Mouse (Mus musculus) heart, embryonic 15.5 days (tissue): ENCODE results near the gene Phf21b. TPM values are rescaled to one million over a fixed set of nuclear protein-coding genes. Genes with fewer than 3 reads are reported as not detected.
A peak's percentile ranks its signal among the peaks of the same experiment; 100 is the strongest.
"Not testable (repeated sequence)": the region's sequence is repeated elsewhere in the genome, so short reads cannot be mapped to it uniquely, and the experiment has no call there.

Experiments
- ATAC-seq: fragments of 200-750 bp; cut with Nextera tagmentation; replicated peaks from 2 replicates; pipeline ENCODE4 v1.8.0; 2017; ENCODE audit warnings: low read depth, moderate TSS enrichment; ENCODE audit not compliant: insufficient number of reproducible peaks, insufficient read depth, low FRiP score
- H3K27ac ChIP-seq: fragments of 300-500 bp; sonication (generic); 2 replicates; pipeline ENCODE4 v1.5.1; 2015; ENCODE audit warnings: mild to moderate bottlenecking, inconsistent platforms
- H3K27me3 ChIP-seq: fragments of 300-500 bp; sonication (generic); 2 replicates; pipeline ENCODE4 v1.6.1; 2015; ENCODE audit warnings: inconsistent platforms
- H3K36me3 ChIP-seq: fragments of 300-500 bp; sonication (generic); 2 replicates; pipeline ENCODE4 v1.6.1; 2015; ENCODE audit warnings: mild to moderate bottlenecking, inconsistent platforms
- H3K4me1 ChIP-seq: fragments of 300-500 bp; sonication (generic); replicated peaks from 2 replicates; pipeline ENCODE4 v1.6.1; 2015; ENCODE audit warnings: inconsistent platforms
- H3K4me2 ChIP-seq: fragments of 300-500 bp; sonication (generic); 2 replicates; pipeline ENCODE4 v1.6.1; 2015; ENCODE audit warnings: inconsistent platforms, mild to moderate bottlenecking, moderate library complexity
- H3K4me3 ChIP-seq: fragments of 300-500 bp; sonication (generic); 2 replicates; pipeline ENCODE4 v1.5.1; 2015; ENCODE audit warnings: mild to moderate bottlenecking, inconsistent platforms
- H3K9ac ChIP-seq: fragments of 300-500 bp; sonication (generic); 2 replicates; pipeline ENCODE4 v1.6.1; 2015; ENCODE audit warnings: mild to moderate bottlenecking, inconsistent platforms
- H3K9me3 ChIP-seq: fragments of 300-500 bp; sonication (generic); replicated peaks from 2 replicates; pipeline ENCODE4 v1.6.1; 2016; ENCODE audit warnings: inconsistent platforms
- WGBS: fragments of 180-500 bp; shearing (Covaris S2); methylation state at CpG from one replicate; pipeline ENCODE4 v1.1.7; 2015; ENCODE audit warnings: mixed read lengths; 5-methylcytosine and 5-hydroxymethylcytosine counted together
- polyA plus RNA-seq: library from polyadenylated mRNA; unstranded; fragments of >200 nt; fragmentation: Nextera tagmentation; extraction: Ambion mirVana; gene quantifications from 2 replicates; pipeline ENCODE4 v1.2.1, GENCODE M21; 2015

Phf21b gene
- polyA plus RNA-seq, 1 experiment from 2014 or later: 0.16 TPM

DNA sequence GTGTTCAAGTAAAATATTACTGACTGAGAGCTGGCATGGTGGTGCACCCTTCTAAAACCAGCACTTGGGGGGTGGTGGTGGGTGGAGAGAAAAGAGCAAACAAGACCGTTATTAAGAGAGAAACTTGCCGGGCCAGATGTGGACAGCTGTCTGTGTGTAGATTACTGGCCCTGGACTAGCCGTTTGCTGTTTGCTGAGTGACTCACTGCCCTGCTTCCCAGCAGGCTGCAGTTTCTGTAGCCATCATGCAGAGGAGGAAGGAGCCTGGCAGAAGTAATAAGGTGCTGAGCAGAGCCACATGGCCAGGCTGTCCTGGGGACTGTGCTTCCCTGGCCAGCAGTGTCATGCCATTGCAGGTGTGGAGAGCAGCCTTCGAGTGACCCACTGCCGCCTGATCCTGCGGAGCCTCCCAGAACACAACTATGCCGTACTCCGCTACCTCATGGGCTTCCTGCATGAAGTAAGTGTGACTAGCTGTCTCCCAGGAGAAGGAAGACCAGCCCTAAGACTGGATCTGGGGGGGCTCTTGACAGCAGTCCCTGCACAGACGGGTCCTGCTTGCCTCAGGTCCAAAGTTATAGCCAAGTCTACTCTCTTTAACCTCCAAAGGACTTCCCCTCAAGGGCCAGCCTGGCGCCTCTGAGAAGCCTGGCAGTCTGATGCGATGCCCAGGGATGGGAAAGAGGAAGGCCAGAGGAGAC is 86.1 kb downstream of the Phf21b start:
- no peak for ATAC-seq
- Histone ChIP-seq H3K9ac (no peak overlapping the region), H3K4me2 (no peak overlapping the region), H3K27me3 (no peaks in the 10 kb centered on the region), H3K4me3 (no peak overlapping the region), H3K36me3 (no peaks in the 10 kb centered on the region), H3K9me3 (no peaks in the 10 kb centered on the region), H3K27ac (no peak overlapping the region), H3K4me1 (peaks cover 4% of the 10 kb centered on the region; the same call in 1 of the 2 replicates)
- 70% methylated on average over 11 of the region's 11 CpGs for WGBS

DNA sequence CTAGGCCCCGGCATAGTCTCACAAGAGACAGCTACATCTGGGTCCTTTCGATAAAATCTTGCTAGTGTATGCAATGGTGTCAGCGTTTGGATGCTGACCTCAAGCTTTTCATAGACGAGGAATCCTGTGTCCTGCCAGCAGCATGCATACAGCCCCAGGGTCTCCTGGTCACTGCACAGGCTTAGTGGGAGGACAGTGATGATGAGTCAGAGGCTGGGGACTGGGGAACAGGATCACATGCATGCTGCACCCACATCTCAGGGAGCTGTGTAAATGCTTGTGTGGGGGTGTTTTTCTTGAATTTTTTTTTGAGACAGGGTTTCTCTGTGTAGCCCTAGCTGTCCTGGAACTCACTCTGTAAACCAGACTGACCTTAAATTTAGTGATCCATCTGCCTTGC is 87.3 kb downstream of the Phf21b start:
- H3K9ac ChIP-seq, H3K27ac ChIP-seq, H3K9me3 ChIP-seq, H3K4me3 ChIP-seq, H3K27me3 ChIP-seq, ATAC-seq, H3K4me2 ChIP-seq, H3K36me3 ChIP-seq, H3K4me1 ChIP-seq: not testable (repeated sequence)
- WGBS: 68% methylated on average over 4 of the region's 4 CpGs

DNA sequence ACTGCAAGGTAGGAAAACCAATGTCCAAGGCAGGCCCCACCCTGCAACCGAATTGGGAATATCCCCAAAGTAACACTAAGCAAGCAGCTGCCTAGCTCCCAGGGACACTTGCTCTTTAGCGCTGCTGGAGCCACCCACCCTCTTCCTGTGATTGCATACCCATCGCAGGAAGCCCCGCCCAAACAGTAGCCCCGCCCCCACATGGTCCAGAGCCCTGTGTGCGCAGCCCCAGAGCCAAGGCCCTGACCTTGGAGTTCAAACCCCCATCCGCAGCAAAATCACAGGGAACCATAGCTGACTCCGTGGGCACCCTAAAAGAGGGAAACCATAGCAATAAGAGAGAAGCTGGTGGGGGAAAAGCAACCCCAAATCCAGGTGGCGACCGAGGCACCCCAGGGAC is 89.2 kb downstream of the Phf21b start:
- H3K36me3 ChIP-seq: no peaks in the 10 kb centered on the region
- H3K9me3 ChIP-seq: no peaks in the 10 kb centered on the region
- no peak overlapping the region for H3K27ac ChIP-seq
- 38% methylated on average over 10 of the region's 10 CpGs for WGBS
- no peak overlapping the region for H3K4me3 ChIP-seq
- H3K9ac ChIP-seq: no peak overlapping the region
- H3K4me2 ChIP-seq: no peak overlapping the region
- H3K27me3 ChIP-seq: no peaks in the 10 kb centered on the region
- no peaks in the 10 kb centered on the region for H3K4me1 ChIP-seq
- no peak for ATAC-seq

DNA sequence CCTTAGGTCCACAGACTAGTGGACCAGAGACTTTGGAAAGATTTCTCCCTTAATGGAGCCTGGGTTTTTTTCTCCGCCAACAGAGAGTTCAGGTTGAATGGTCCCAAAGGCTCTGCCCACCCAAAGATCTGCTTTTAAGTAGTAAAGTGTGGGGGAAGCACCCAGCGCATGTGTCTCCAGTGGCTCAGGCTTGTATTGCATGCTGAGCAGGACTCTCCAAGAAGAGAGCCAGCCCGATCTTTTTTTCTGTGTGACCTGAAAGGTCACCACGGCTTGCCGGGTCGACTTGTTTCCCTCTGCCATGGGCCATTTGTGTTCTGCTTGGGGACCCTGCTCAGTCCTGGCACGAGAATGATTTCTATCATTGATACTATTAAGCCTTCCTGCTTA is 92.4 kb downstream of the Phf21b start:
- no peak overlapping the region for H3K9ac ChIP-seq
- ATAC-seq: no peak
- no peak overlapping the region for H3K4me2 ChIP-seq
- H3K4me3 ChIP-seq: no peak overlapping the region
- no peaks in the 10 kb centered on the region for H3K36me3 ChIP-seq
- H3K27ac ChIP-seq: no peak overlapping the region
- no peaks in the 10 kb centered on the region for H3K27me3 ChIP-seq
- WGBS: 48% methylated on average over 7 of the region's 7 CpGs
- H3K9me3 ChIP-seq: no peaks in the 10 kb centered on the region
- no peaks in the 10 kb centered on the region for H3K4me1 ChIP-seq

DNA sequence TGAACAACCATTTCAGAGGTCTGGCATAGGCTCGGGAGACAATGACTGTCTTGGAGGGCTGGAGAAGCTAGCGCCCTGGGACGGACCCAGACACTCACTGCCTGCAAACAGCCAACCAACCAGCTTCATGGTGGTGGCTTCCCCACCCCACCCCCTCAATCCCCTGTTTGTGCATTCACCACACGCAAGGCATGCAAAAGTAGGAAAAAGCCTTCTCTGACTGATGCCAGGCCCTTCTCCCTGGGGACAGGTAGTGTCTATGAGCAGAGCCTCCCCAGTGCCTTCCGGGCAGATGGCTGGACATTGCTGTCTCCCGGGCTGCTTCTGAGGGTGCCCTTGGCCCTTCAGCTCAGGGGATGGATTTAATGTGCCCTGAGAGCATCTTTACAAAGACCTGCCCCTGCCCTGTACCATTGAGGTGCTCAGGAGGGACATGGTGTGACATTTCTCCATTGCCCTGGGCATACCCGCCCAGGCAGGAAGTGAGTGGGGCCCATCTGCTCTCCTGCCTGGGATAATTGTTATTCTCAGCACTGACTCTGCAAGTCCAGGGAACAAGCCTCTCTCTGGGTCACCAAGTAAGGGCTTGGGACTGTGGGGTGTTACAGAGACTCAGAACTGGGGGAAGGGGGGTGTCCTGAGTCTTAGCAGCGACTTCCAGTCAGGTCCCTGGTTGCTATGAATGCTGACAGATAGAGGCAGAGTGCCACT is 93.0 kb downstream of the Phf21b start:
- Histone ChIP-seq H3K27me3 (peaks cover 4% of the 10 kb centered on the region), H3K36me3 (no peaks in the 10 kb centered on the region), H3K4me1 (no peaks in the 10 kb centered on the region), H3K9ac (no peak overlapping the region), H3K27ac (no peak overlapping the region), H3K4me3 (no peak overlapping the region), H3K9me3 (no peaks in the 10 kb centered on the region), H3K4me2 (no peak overlapping the region)
- WGBS: 74% methylated on average over 8 of the region's 8 CpGs
- ATAC-seq: no peak

DNA sequence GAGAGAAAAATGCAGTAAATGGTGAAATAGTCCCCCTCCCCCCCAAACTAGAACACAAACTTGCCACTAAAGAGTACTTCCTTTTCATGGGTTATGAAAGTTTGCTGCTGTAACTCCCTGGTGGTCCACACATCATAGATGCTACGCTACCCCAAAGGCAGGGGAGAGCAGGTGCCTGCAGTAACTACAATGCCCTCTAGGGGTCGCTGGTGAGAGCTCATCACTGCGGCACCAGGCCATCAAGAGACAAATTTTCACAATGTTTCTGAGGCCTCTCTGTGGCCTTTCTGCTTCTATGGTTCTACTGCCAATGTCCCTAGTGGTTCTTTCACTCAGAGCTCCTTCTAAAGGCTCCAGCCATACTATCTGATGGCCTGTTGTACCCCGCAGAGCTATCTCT is 97.4 kb downstream of the Phf21b start:
- H3K4me3 ChIP-seq: no peak overlapping the region
- WGBS: 41% methylated on average over 4 of the region's 4 CpGs
- H3K9me3 ChIP-seq: no peaks in the 10 kb centered on the region
- no peak overlapping the region for H3K4me2 ChIP-seq
- H3K9ac ChIP-seq: no peak overlapping the region
- ATAC-seq: no peak
- H3K4me1 ChIP-seq: peaks cover 9% of the 10 kb centered on the region; the same call in 1 of the 2 replicates
- H3K36me3 ChIP-seq: no peaks in the 10 kb centered on the region
- no peak overlapping the region for H3K27ac ChIP-seq
- H3K27me3 ChIP-seq: peaks cover 14% of the 10 kb centered on the region

DNA sequence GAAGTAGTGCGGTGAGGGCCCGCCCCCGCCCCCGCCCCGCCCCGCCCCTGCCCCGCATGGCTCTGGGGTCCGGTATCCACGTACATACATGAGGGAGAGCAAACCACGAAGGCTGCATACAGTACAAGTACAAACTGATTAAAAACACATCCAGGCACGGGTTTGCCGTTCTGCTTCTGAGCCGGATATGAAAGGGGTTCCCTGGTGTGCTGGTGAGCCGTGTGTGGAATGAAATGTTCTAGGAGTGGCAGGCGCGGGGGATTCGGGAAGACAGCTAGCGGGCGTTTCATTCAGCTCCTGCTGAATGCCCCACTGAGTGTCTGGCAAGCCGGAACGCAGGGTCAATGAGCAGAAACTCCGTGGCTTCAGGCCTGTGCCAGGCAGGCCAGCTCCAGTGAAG is 99.4 kb downstream of the Phf21b start:
- 4% methylated on average over 22 of the region's 22 CpGs for WGBS
- H3K4me2 ChIP-seq: peak overlapping the region; percentile 62
- H3K4me3 ChIP-seq: peak overlapping the region; percentile 34
- H3K9ac ChIP-seq: peak overlapping the region; percentile 37
- H3K9me3 ChIP-seq: no peaks in the 10 kb centered on the region
- H3K4me1 ChIP-seq: peaks cover 9% of the 10 kb centered on the region; the same call in 1 of the 2 replicates
- no peak for ATAC-seq
- H3K27me3 ChIP-seq: peaks cover 14% of the 10 kb centered on the region
- no peaks in the 10 kb centered on the region for H3K36me3 ChIP-seq
- no peak overlapping the region for H3K27ac ChIP-seq

DNA sequence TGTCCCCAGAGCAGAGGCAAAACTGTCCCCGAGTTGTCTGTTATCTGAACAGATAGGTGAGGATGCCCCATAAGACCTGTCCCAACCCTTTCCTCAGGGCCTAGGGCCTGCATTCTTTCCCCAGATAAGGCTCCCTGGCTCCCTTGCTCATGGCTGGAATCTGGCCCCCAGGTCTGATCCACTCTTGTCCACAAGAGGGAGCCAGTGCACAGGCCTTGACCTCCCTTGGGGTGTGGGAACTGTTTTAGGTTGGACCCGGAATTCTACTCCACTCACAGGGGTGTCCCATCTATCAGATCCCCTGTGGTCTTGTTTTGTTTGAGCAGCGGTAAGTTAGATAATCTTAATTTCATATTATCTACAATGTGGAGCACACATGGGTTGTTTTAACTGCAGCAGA is 100.9 kb downstream of the Phf21b start:
- no peak overlapping the region for H3K4me2 ChIP-seq
- H3K27ac ChIP-seq: no peak overlapping the region
- H3K4me1 ChIP-seq: peaks cover 9% of the 10 kb centered on the region; the same call in 1 of the 2 replicates
- no peak overlapping the region for H3K9ac ChIP-seq
- 10% methylated on average over 3 of the region's 3 CpGs for WGBS
- H3K4me3 ChIP-seq: no peak overlapping the region
- H3K36me3 ChIP-seq: no peaks in the 10 kb centered on the region
- H3K27me3 ChIP-seq: peaks cover 14% of the 10 kb centered on the region
- H3K9me3 ChIP-seq: no peaks in the 10 kb centered on the region
- peak; percentile 82 for ATAC-seq

DNA sequence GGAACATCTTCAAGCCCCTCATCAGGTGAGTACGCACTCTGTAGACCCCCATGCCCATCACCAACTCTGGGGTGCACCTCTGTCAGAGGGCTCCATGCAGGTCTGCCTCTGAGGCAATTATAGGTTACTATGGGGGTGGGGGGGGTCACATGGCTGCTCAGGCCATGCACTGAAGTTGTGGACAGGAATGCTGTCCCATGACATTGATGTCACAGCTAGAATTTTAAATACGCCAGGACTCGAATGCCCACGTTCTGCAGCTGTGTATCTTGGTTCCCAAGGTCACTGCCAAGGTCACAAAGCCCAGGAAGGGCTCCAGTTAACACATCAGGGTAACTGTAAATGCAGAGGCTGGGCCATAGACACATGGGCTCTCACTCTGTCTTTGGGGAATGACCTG is 110.0 kb downstream of the Phf21b start:
- Histone ChIP-seq H3K27me3 (no peaks in the 10 kb centered on the region), H3K9me3 (no peaks in the 10 kb centered on the region), H3K27ac (no peak overlapping the region), H3K4me3 (no peak overlapping the region), H3K4me1 (peaks cover 16% of the 10 kb centered on the region), H3K36me3 (no peaks in the 10 kb centered on the region), H3K4me2 (no peak overlapping the region), H3K9ac (no peak overlapping the region)
- 57% methylated on average over 4 of the region's 4 CpGs for WGBS
- peak; percentile 53; the same call in 1 of the 2 replicates for ATAC-seq

DNA sequence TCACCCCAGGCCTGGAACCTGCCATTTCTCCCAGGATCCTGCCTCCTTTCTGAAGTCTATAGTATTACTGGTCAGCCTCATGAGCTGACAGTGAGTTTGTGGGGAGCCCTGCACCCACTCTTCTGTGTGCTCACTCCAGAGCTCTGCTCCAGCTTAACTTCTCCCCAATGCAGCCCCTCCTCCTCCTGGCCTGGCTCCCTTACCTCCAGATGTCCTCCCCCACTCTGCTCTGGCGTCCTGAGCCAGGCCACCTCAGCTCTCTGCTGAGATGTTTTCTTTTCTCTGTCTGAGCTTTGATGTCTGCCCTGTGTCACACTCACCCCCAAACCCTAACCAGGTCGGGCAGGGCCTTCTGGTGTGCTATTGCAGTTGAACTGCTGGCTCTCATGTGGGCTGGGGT is 111.5 kb downstream of the Phf21b start:
- Histone ChIP-seq H3K4me3 (no peak overlapping the region), H3K9ac (no peak overlapping the region), H3K27me3 (no peaks in the 10 kb centered on the region), H3K36me3 (no peaks in the 10 kb centered on the region), H3K4me1 (peaks cover 16% of the 10 kb centered on the region), H3K27ac (no peak overlapping the region), H3K9me3 (no peaks in the 10 kb centered on the region), H3K4me2 (no peak overlapping the region)
- no peak for ATAC-seq
- WGBS: 26% methylated on average over 2 of the region's 2 CpGs

DNA sequence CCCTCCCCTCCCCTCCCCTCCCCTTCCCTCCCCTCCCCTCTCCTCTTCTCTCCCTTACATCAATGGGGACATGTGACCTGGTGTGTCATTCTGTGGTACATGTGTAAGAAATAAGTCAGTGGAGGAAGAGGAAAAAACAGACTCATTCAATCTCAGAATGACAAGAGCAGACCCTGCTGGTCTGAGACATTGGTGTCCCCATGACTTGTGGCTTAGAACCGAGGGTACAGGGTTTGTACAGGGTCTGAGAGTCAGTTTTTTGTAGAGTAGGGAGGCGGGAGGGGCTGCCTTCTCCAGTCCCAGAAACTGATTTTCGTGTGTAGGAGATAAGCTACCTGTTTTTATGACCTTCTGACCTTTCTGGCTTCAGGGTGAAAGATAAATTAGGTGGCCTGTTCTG is 112.5 kb downstream of the Phf21b start:
- no peak overlapping the region for H3K9ac ChIP-seq
- 12% methylated on average over 3 of the region's 3 CpGs for WGBS

DNA sequence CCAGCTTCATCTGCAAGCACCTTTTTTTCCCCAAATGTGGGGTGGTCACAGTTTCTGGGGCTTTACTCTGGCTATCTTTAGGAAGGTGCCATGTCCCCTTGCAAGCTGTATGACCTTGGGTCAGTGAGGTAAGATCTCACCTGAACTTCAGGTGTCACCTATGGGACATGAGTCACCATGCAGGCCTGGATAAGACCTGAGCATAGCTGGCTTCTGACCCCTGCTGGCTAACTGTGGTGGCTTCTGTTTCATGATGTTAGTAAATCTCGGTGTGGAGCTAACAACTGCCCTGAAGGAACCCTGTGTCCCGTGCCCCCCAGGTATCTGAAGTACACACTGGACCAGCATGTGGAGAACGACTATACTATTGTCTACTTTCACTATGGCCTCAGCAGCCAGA is 114.3 kb downstream of the Phf21b start:
- H3K27me3 ChIP-seq: no peaks in the 10 kb centered on the region
- ATAC-seq: no peak
- WGBS: 65% methylated on average over 3 of the region's 3 CpGs
- H3K9me3 ChIP-seq: no peaks in the 10 kb centered on the region
- H3K9ac ChIP-seq: no peak overlapping the region
- H3K36me3 ChIP-seq: no peaks in the 10 kb centered on the region
- no peak overlapping the region for H3K27ac ChIP-seq
- no peak overlapping the region for H3K4me2 ChIP-seq
- H3K4me1 ChIP-seq: peaks cover 16% of the 10 kb centered on the region
- no peak overlapping the region for H3K4me3 ChIP-seq

More for the DNA sequence above, 112.5 kb downstream of the Phf21b start:
- ATAC-seq: no peak
- H3K4me3 ChIP-seq: no peak overlapping the region
- H3K9me3 ChIP-seq: no peaks in the 10 kb centered on the region
- no peaks in the 10 kb centered on the region for H3K27me3 ChIP-seq
- H3K27ac ChIP-seq: no peak overlapping the region
- no peaks in the 10 kb centered on the region for H3K36me3 ChIP-seq
- peaks cover 16% of the 10 kb centered on the region for H3K4me1 ChIP-seq
- no peak overlapping the region for H3K4me2 ChIP-seq
